Mouse (Mus musculus): Measurements from ENCODE around the gene Ints6l. TPM values are rescaled to one million over a fixed set of nuclear protein-coding genes. Genes with fewer than 3 reads are reported as not detected.

Gene Ints6l
- polyA plus RNA-seq, 1 experiment from 2014 or later = 19.4 TPM

- ATAC-seq (replicated peaks) = no peak
- WGBS = 92% methylated on average over 3 of the region's 3 CpGs
- Histone ChIP-seq H3K27me3 (replicated peaks) (no peaks in the 10 kb centered on the region), H3K4me3 (no peak overlapping the region), H3K36me3 (replicated peaks) (no peaks in the 10 kb centered on the region), H3K4me1 (no peaks in the 10 kb centered on the region), H3K9me3 (0 out of 2 replicates have a peak, but pooled peaks cover 2% of the 10 kb centered on the region), H3K9ac (no peak overlapping the region), H3K4me2 (no peak overlapping the region), H3K27ac (no peak overlapping the region)
Measured at GRCm38 (mm10) chrX:56553584-56553983, 98.9 kb downstream of the Ints6l start.

Other genes with a start within 250 kb of the Ints6l start
- not detected in 2 replicates for gene Gm773, start 242.0 kb upstream of the Ints6l start, polyA plus RNA-seq (2015; fragmentation: Nextera tagmentation; extraction: Ambion mirVana)
- 6.0 and 6.1 TPM in 2 replicates for gene Zfp449, start 108.5 kb upstream of the Ints6l start, polyA plus RNA-seq (2015; fragmentation: Nextera tagmentation; extraction: Ambion mirVana)
- 41.0 and 43.5 TPM in 2 replicates for gene Smim10l2a, start 80.3 kb upstream of the Ints6l start, polyA plus RNA-seq (2015; fragmentation: Nextera tagmentation; extraction: Ambion mirVana)
- 0.99 and 1.6 TPM in 2 replicates for gene Gm2174, start 6.9 kb upstream of the Ints6l start, polyA plus RNA-seq (2015; fragmentation: Nextera tagmentation; extraction: Ambion mirVana)
- not detected in 2 replicates for gene Gm10477, start 69.9 kb downstream of the Ints6l start, polyA plus RNA-seq (2015; fragmentation: Nextera tagmentation; extraction: Ambion mirVana)
- 0.27 TPM in 1 of 2 replicates, not detected in the other for gene Gm648, start 94.7 kb downstream of the Ints6l start, polyA plus RNA-seq (2015; fragmentation: Nextera tagmentation; extraction: Ambion mirVana)
- gene Mmgt1, start 143.2 kb downstream of the Ints6l start, polyA plus RNA-seq (2015; fragmentation: Nextera tagmentation; extraction: Ambion mirVana) = 55.3 and 57.9 TPM in 2 replicates
- 68.0 and 73.9 TPM in 2 replicates for gene Slc9a6, start 154.9 kb downstream of the Ints6l start, polyA plus RNA-seq (2015; fragmentation: Nextera tagmentation; extraction: Ambion mirVana)